Mouse (Mus musculus): Measurements from ENCODE around the gene Ppfia3.

Gene Ppfia3

DNA sequence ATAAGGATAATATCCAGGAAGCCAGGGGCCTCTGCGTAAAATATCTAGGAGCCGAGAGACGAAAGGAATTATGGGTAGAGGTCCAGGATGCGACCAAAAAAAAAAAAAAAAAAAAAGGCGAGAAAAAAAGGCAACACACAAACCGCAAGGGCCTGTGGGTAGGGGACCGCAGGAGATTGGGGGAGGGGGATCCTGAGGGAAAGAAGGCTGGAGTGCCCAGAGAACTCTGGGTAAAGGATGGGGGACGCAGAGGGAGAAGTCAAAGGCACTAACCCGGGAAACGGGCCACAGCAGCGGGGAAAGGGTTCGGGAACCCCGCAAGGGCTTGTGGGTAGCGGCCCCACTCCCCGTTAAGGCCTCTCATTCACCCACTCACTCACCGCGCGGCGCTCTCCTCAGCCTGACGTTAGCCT is 28.3 kb upstream of the Ppfia3 start:
- peak; percentile 89 for DNase-seq (ENCODE audit: low read depth, low spot score)

DNA sequence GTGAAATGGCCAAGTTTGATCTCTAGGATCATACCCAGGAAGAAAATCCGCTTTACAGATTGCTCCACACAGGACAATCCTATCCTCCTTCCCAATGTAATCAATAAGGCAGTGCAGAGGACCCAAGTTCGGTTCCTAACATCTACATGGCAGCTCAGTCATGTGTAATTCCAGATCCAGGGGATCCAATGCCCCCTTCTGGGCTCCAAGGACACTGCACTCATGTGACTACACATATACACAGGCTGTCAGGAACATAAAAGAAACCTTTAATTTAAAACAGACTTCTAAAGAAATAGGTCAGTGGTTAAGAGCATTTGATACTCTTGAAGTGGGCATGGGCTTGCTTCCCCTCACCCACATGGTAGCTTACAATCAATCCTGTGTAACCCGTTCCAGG is 19.3 kb upstream of the Ppfia3 start:
- DNase-seq (ENCODE audit: low read depth, low spot score): no peak

- DNase-seq (ENCODE audit: low read depth, low spot score): no peak
Measured at GRCm38 (mm10) chr7:45376057-45376456, 9.2 kb upstream of the Ppfia3 start.

DNA sequence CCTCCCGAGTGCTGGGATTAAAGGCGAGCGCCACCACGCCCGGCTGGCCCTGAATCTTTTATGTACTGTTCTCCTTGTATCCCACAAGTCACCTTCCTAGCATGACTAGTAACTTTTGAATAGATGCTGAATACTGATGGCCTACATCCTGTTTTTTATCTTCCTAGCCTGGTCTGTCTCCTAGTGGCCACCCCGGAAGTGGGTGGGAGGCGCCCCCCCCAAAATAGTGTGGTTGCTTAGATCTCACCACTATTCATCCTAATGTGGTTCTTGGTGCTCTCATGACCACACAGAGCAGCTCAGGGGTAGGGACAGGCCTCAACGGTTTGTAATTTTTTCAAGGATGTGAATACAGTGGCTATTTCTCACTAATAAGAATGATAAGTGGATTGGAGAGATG is 7.8 kb upstream of the Ppfia3 start:
- DNase-seq (ENCODE audit: low read depth, low spot score): peak; percentile 32

DNA sequence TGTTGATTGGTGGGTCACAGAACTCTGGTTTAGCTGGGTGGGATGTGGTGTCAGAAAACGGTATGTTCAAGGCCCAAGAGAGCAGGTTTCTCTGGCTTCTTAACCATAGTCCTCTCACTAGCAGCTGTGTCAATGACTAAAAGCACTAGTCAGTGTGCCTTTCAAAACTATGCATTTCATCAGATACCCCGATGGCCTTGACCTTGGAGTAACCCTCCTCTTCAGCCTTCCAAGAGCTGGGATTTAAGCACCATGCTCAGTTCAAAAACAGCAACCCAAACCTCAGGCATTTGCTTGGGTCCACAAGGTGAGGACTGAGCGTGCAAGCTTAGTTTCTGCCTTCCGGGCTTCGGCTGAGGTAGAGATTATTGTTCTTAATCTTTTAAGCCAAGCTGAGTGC is 5.6 kb upstream of the Ppfia3 start:
- DNase-seq (ENCODE audit: low read depth, low spot score): no peak

- peak; percentile 98 for DNase-seq (ENCODE audit: low read depth, low spot score)
Measured at GRCm38 (mm10) chr7:45370475-45371311, 3.9 kb upstream of the Ppfia3 start, which contains the start of gene Lin7b. Lin7b (minus strand) TSS chr7:45370583.

- no peak for DNase-seq (ENCODE audit: low read depth, low spot score)
Measured at GRCm38 (mm10) chr7:45369836-45370474, 3.1 kb upstream of the Ppfia3 start.

GRCm38 (mm10) chr7:45369022-45369745 is 2.4 kb upstream of the Ppfia3 start:
- no peak for DNase-seq (ENCODE audit: low read depth, low spot score)

DNA sequence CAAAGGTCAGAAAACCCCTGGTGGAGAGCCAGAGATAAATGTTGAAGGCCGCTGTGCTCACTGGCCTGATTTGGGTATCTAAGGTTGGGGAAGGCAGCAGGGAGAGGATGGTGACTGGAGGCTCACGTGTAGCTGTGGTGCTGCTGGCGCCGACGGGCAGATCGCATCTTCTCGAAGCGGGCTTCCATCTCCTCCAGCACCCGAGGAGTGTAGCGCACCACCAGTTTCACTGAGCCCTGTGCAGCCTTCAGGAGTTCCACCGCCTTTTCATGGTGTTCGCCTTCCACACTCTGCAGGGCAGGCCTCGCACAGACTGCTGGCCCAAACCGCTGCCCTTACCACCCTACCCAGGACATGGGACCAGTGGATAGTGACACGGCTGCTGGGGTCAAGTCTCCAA is 1.4 kb upstream of the Ppfia3 start:
- DNase-seq (ENCODE audit: low read depth, low spot score): peak; percentile 36

DNA sequence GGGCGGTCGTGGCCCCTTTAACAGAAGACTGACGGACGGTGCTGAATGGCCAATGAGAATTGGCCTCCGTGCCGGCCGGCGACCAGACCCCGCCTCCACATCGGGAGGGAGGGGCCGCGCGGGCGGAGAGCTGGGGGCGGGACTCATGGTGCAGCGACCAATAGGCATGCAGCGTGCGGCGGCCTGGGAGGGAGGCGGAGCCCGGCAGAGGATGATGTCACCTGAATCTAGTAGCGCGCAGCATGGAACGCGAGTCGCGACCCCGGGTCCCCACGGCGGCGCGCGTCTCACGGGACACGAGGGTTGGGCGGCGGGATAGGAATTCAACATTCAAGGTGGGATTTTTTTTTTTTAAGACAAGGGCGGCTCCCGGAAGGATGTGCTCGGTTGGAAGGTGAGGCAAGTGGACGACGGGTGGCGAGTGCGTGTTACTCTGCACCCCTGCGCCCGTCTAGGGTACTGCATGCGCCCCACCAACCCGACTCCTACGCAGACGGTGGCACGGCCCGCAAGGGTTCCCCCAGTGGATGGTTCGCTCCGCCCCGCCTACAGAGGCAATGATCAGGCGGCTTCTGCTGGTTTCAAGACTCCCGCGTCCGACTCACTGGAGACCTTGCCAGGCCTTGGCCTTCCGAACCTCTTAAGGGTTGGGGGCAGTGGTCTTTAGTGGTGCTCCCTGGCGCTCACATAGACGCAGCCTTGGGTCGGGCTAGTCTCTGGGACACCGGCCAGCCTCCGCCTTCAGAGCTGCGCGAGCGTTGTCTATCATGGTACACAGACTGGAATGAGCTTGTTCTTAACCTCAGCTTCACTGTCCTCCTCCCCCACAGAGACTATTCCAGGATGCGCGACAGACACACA is 431 bp upstream of the Ppfia3 start:
- DNase-seq (ENCODE audit: low read depth, low spot score): peak; percentile 99

- DNase-seq (ENCODE audit: low read depth, low spot score): no peak
Measured at GRCm38 (mm10) chr7:45365742-45366651, 822 bp downstream of the Ppfia3 start.

GRCm38 (mm10) chr7:45363983-45364382 is 2.8 kb downstream of the Ppfia3 start:
- DNase-seq (ENCODE audit: low read depth, low spot score): no peak

- peak; percentile 96 for DNase-seq (ENCODE audit: low read depth, low spot score)
Measured at GRCm38 (mm10) chr7:45362801-45363200, 4.0 kb downstream of the Ppfia3 start.

DNA sequence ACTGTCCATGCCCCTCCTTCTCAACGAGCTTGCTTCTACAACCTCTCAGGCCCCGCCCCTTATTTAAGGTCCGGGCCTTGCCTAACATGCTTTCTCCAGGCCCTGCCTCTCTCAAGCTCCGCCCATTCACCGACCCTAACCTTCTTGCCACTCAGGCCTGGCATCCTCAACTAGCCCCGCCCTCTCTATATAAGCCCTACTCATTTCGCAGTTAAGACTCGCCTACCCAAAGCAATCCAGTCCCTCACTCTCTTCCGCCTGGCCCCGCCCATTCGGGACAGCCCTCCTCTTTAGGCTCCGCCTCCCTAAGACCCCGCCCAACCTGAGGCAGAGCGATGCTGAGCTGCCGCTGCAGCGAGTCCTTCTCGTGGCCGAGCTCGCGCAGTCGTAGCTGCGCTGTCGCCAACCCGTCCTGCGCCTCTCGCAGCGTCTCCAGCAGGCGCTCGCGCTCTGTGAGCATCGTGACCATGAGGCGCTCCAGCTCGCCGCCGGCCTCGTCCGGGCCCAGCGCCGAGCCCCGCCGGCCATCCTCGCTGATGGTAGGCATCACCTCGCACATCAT is 5.5 kb downstream of the Ppfia3 start:
- DNase-seq (ENCODE audit: low read depth, low spot score): peak; percentile 100

- peak; percentile 76 for DNase-seq (ENCODE audit: low read depth, low spot score)
Measured at GRCm38 (mm10) chr7:45360404-45361125, 6.3 kb downstream of the Ppfia3 start.

DNA sequence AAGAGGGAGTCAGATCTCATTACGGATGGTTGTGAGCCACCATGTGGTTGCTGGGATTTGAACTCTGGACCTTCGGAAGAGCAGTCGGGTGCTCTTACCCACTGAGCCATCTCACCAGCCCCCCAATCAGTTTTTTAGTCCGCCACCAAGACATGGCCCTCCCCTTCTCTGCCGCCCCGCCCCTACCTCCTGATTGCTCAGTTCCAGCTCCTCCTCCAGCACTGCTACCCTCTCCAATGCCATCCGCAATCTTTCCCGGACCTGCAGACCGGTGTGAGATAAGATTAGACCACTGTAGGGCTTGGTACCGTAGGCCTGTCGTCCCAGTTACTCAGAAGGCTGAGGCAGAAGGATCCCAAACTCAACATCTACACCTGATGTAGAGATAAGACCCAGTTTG is 7.7 kb downstream of the Ppfia3 start:
- DNase-seq (ENCODE audit: low read depth, low spot score): peak; percentile 84

- DNase-seq (ENCODE audit: low read depth, low spot score): peak; percentile 44
Measured at GRCm38 (mm10) chr7:45356087-45356486, 10.7 kb downstream of the Ppfia3 start.

DNA sequence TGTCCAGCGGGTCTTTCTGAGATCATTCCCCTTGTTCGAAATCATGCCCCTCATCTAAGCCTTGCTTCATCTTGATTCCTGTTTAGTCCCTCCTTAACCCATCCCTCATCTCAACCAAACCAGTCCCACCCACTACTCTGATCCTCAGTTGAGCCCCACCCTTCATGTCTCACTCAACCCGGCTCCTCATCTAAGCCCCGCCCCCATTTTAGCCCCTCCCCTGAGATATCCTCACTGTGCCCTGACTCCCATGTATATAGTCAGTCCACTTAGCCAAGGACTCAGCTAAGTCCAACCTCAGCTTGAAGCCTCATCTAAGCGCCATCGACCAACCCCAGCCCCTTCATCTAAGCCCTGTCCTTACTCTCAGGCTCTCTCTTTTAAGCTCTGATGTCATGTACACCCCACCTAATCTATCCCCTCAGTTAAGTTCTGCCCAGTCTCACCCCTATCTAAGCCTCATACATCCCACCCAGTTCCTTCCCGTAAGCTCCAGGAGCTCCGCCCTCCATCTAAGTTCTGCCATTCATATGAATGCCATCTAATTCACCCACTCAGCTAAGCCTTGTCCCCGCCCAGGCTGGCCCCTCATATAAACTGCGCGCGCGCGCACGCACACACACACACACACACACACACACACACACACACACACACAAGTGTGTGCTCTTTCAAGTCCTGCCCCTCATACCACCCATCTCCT is 11.3 kb downstream of the Ppfia3 start:
- DNase-seq (ENCODE audit: low read depth, low spot score): peak; percentile 64

DNA sequence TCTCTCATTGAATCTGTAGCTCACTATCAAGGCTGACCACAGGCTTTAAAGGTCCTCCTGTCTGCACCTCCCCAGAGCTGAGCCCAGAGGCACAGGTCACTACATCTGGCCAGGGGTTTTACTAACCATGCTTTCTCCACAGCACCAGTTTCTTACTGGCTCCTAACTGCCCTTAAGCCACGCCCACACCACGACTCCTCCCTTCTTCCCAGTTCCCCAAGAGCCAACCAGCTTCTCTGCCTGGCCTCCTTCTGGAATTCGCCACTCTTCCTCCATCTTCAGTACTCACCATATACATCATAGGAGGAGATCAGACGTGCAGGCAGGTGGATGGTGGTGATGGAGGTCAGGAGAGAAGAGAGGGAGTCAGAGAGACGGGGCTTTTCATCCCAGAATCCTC is 13.8 kb downstream of the Ppfia3 start:
- DNase-seq (ENCODE audit: low read depth, low spot score): peak; percentile 82
